Mouse (Mus musculus) MEL (cell line): ENCODE measurements at regions not wholly inside any gene's neighbourhood (a gene's known extent, or its start where the extent isn't known, plus 50 kb on each side); places are given as distances from the start of the nearest gene placed in this dataset.
"Not testable (repeated sequence)": the region's sequence is repeated elsewhere in the genome, so short reads cannot be mapped to it uniquely, and the experiment has no call there.

Experiments used
- DNase-seq: peaks from one replicate; pipeline ENCODE4 v3.0.0; 2011; ENCODE audit warnings: low read depth, low spot score
- H3K27ac ChIP-seq: 2 replicates; pipeline ENCODE4 v1.5.1; 2012; ENCODE audit warnings: low read depth, mild to moderate bottlenecking, control low read depth, low read length, moderate library complexity; ENCODE audit not compliant: control insufficient read depth
- H3K27me3 ChIP-seq, 2 experiments: fragments of 150-350 bp in 1 of 2; sonication (generic) in 1 of 2; 2 replicates each; pipeline ENCODE4 v1.6.1; 2012; ENCODE audit warnings: low read length in 2 of 2, mild to moderate bottlenecking in 2 of 2, improper control_type of control experiment in 1 of 2, moderate library complexity in 1 of 2; ENCODE audit not compliant: insufficient read depth in 2 of 2, control insufficient read depth in 1 of 2
- H3K36me3 ChIP-seq, 2 experiments: 2 replicates each; pipeline ENCODE4 v1.6.1; 2012 to 2014; ENCODE audit warnings: low read length in 2 of 2, improper control_type of control experiment in 1 of 2, inconsistent platforms in 1 of 2, mild to moderate bottlenecking in 1 of 2; ENCODE audit not compliant: insufficient read depth in 2 of 2, control insufficient read depth in 1 of 2
- H3K4me1 ChIP-seq, 2 experiments: fragments of 150-350 bp in 1 of 2; sonication (generic) in 1 of 2; 2 replicates each; pipeline ENCODE4 v1.6.1; 2012; ENCODE audit warnings: low read length in 2 of 2, improper control_type of control experiment in 1 of 2, mild to moderate bottlenecking in 1 of 2; ENCODE audit not compliant: insufficient read depth in 2 of 2, control insufficient read depth in 1 of 2
- H3K4me3 ChIP-seq, 2 experiments: fragments of 150-350 bp in 1 of 2; sonication (generic) in 1 of 2; 2 replicates each; pipeline ENCODE4 v1.5.1; 2012; ENCODE audit warnings: low read depth in 2 of 2, low read length in 2 of 2, mild to moderate bottlenecking in 2 of 2, moderate library complexity in 2 of 2, control low read depth in 1 of 2, improper control_type of control experiment in 1 of 2; ENCODE audit not compliant: control insufficient read depth in 1 of 2, insufficient read depth in 1 of 2
- H3K79me2 ChIP-seq: 2 replicates; pipeline ENCODE4 v1.6.1; 2012; ENCODE audit warnings: mild to moderate bottlenecking, low read length, moderate library complexity; ENCODE audit not compliant: control insufficient read depth, poor library complexity, insufficient read depth
- H3K9ac ChIP-seq: 2 replicates; pipeline ENCODE4 v1.6.1; 2012; ENCODE audit warnings: low read depth, mild to moderate bottlenecking, control low read depth, low read length, moderate library complexity; ENCODE audit not compliant: control insufficient read depth, poor library complexity, severe bottlenecking
- H3K9me3 ChIP-seq: fragments of 150-350 bp; sonication (generic); replicated peaks from 2 replicates; pipeline ENCODE4 v1.6.1; 2012; ENCODE audit warnings: mild to moderate bottlenecking, low read length, improper control_type of control experiment, moderate library complexity; ENCODE audit not compliant: insufficient read depth
- BHLHE40 ChIP-seq: IDR thresholded peaks from 2 replicates; pipeline ENCODE4 v1.6.1; 2012; ENCODE audit warnings: low read depth, mild to moderate bottlenecking, inconsistent platforms, low read length, improper control_type of control experiment, borderline replicate concordance
- CHD1 ChIP-seq: IDR thresholded peaks from 2 replicates; pipeline ENCODE4 v1.6.1; 2012; ENCODE audit warnings: low read depth, mild to moderate bottlenecking, inconsistent platforms, low read length, improper control_type of control experiment
- CHD2 ChIP-seq: IDR thresholded peaks from 2 replicates; pipeline ENCODE4 v1.6.1; 2011; ENCODE audit warnings: low read length, improper control_type of control experiment
- CTCF ChIP-seq, 3 experiments: IDR thresholded peaks in 2 of 3; conservative IDR thresholded peaks in 1 of 3; 2 replicates each; pipeline ENCODE4 v1.5.1; 2011 to 2012; ENCODE audit warnings: low read length in 3 of 3, low read depth in 2 of 3, mild to moderate bottlenecking in 2 of 3, improper control_type of control experiment in 1 of 3, inconsistent platforms in 1 of 3, mixed read lengths in 1 of 3, moderate library complexity in 1 of 3; ENCODE audit not compliant: control insufficient read depth in 1 of 3, insufficient read depth in 1 of 3, poor library complexity in 1 of 3, severe bottlenecking in 1 of 3
- ELF1 ChIP-seq: IDR thresholded peaks from 2 replicates; pipeline ENCODE4 v1.6.1; 2014; ENCODE audit warnings: low read depth, mild to moderate bottlenecking, inconsistent platforms, low read length, improper control_type of control experiment, moderate library complexity
- GABPA ChIP-seq: IDR thresholded peaks from 2 replicates; pipeline ENCODE4 v1.6.1; 2012; ENCODE audit warnings: low read depth, mild to moderate bottlenecking, inconsistent platforms, low read length, improper control_type of control experiment, moderate library complexity
- MAFK ChIP-seq: IDR thresholded peaks from 2 replicates; pipeline ENCODE4 v1.6.1; 2011; ENCODE audit warnings: low read depth, mild to moderate bottlenecking, low read length, improper control_type of control experiment, borderline replicate concordance
- MXI1 ChIP-seq: IDR thresholded peaks from 2 replicates; pipeline ENCODE4 v1.6.1; 2011; ENCODE audit warnings: mild to moderate bottlenecking, low read depth, low read length, improper control_type of control experiment
- MYC ChIP-seq: IDR thresholded peaks from 2 replicates; pipeline ENCODE4 v1.6.1; 2011; ENCODE audit warnings: low read depth, mild to moderate bottlenecking, low read length, improper control_type of control experiment, moderate library complexity
- NELFE ChIP-seq: IDR thresholded peaks from 2 replicates; pipeline ENCODE4 v1.6.1; 2011; ENCODE audit warnings: low read depth, low read length, improper control_type of control experiment
- POLR2AphosphoS2 ChIP-seq: IDR thresholded peaks from 2 replicates; pipeline ENCODE4 v1.6.1; 2011; ENCODE audit warnings: low read length, improper control_type of control experiment
- RAD21 ChIP-seq: IDR thresholded peaks from 2 replicates; pipeline ENCODE4 v1.6.1; 2011; ENCODE audit warnings: mild to moderate bottlenecking, low read depth, low read length, improper control_type of control experiment
- RCOR1 ChIP-seq: IDR thresholded peaks from 2 replicates; pipeline ENCODE4 v1.6.1; 2012; ENCODE audit warnings: low read depth, mild to moderate bottlenecking, inconsistent platforms, low read length, improper control_type of control experiment
- TAL1 ChIP-seq: IDR thresholded peaks from 2 replicates; pipeline ENCODE4 v1.6.1; 2012; ENCODE audit warnings: mild to moderate bottlenecking, inconsistent platforms, low read length, moderate library complexity, mixed read lengths
- TBP ChIP-seq: IDR thresholded peaks from 2 replicates; pipeline ENCODE4 v1.8.0; 2011; ENCODE audit warnings: low read depth, low read length, improper control_type of control experiment
- TCF12 ChIP-seq: IDR thresholded peaks from 2 replicates; pipeline ENCODE4 v1.6.1; 2014; ENCODE audit warnings: low read depth, mild to moderate bottlenecking, inconsistent platforms, low read length, improper control_type of control experiment, moderate library complexity
- ZC3H11A ChIP-seq: IDR thresholded peaks from 2 replicates; pipeline ENCODE4 v1.6.1; 2012; ENCODE audit warnings: low read depth, mild to moderate bottlenecking, inconsistent platforms, low read length, improper control_type of control experiment
- ZMIZ1 ChIP-seq: IDR thresholded peaks from 2 replicates; pipeline ENCODE4 v1.6.1; 2012; ENCODE audit warnings: low read depth, mild to moderate bottlenecking, inconsistent platforms, low read length, improper control_type of control experiment, moderate library complexity

GRCm38 (mm10) chr3:155742421-155742820, 649.2 kb downstream of the Lrriq3 start:
- DNase-seq: no peak
- TF ChIP-seq ZMIZ1 (no peak), BHLHE40 (no peak), CHD1 (no peak), GABPA (no peak)
- TF ChIP-seq, all 39 proteins: peak for 0
- H3K27ac ChIP-seq: no peak overlapping the region
- no peaks in the 10 kb centered on the region for H3K4me1 ChIP-seq
- H3K9me3 ChIP-seq: no peaks in the 10 kb centered on the region
- H3K27me3 ChIP-seq: no peaks in the 10 kb centered on the region
- H3K36me3 ChIP-seq: no peaks in the 10 kb centered on the region
- H3K4me3 ChIP-seq: no peak overlapping the region
- H3K79me2 ChIP-seq: no peaks in the 10 kb centered on the region
- H3K9ac ChIP-seq: no peak overlapping the region

GRCm38 (mm10) chr3:155746601-155747000, 653.4 kb downstream of the Lrriq3 start:
- not testable (repeated sequence) for H3K36me3 ChIP-seq, H3K4me3 ChIP-seq, H3K79me2 ChIP-seq, DNase-seq, H3K27ac ChIP-seq, H3K4me1 ChIP-seq, H3K9me3 ChIP-seq, H3K9ac ChIP-seq, H3K27me3 ChIP-seq

- no peak for DNase-seq
- no peak overlapping the region for H3K9ac ChIP-seq
- H3K27ac ChIP-seq: no peak overlapping the region
- H3K4me1 ChIP-seq: no peaks in the 10 kb centered on the region
- H3K9me3 ChIP-seq: no peaks in the 10 kb centered on the region
- no peak for TF ChIP-seq MYC
- no peak for TF ChIP-seq TAL1
- TF ChIP-seq, all 39 proteins: peak for 0
- H3K36me3 ChIP-seq: no peaks in the 10 kb centered on the region
- H3K4me3 ChIP-seq: no peak overlapping the region
- H3K79me2 ChIP-seq: no peaks in the 10 kb centered on the region
- no peaks in the 10 kb centered on the region for H3K27me3 ChIP-seq
Measured at GRCm38 (mm10) chr3:155747511-155747910, 654.3 kb downstream of the Lrriq3 start.

GRCm38 (mm10) chr3:155757285-155757684, 664.1 kb downstream of the Lrriq3 start:
- no peak overlapping the region for H3K4me3 ChIP-seq
- no peaks in the 10 kb centered on the region for H3K36me3 ChIP-seq
- TF ChIP-seq CHD2: no peak
- no peak for TF ChIP-seq ELF1
- TF ChIP-seq CTCF (IDR thresholded peaks at IDR 0.05 in 2 of 3, conservative IDR thresholded peaks at IDR 0.05 in 1 of 3; ENCODE audit: control insufficient read depth in 1 of 3, insufficient read depth in 1 of 3, low read depth in 2 of 3, low read length in 3 of 3, poor library complexity in 1 of 3, severe bottlenecking in 1 of 3): no peak
- no peak for TF ChIP-seq TCF12
- no peak for TF ChIP-seq MYC
- no peak for TF ChIP-seq RAD21
- TF ChIP-seq POLR2AphosphoS2: no peak
- TF ChIP-seq MXI1: no peak
- TF ChIP-seq ZC3H11A: no peak
- TF ChIP-seq TBP: no peak
- TF ChIP-seq NELFE: no peak
- TF ChIP-seq RCOR1: no peak
- TF ChIP-seq MAFK: no peak

More at GRCm38 (mm10) chr3:155757285-155757684, 664.1 kb downstream of the Lrriq3 start:
- Histone ChIP-seq H3K4me1 (no peaks in the 10 kb centered on the region), H3K27ac (no peak overlapping the region), H3K79me2 (no peaks in the 10 kb centered on the region), H3K9ac (no peak overlapping the region), H3K9me3 (no peaks in the 10 kb centered on the region), H3K27me3 (no peaks in the 10 kb centered on the region)
- no peak for DNase-seq
